8 mouse cellular contexts compared by ENCODE assay signal in genomic region chr9:59692145-59692544, GRCm38 (mm10). TPM values are rescaled to one million over a fixed set of nuclear protein-coding genes. Genes with fewer than 3 reads are reported as not detected.
A peak's percentile ranks its signal among the peaks of the same experiment; 100 is the strongest.
DNase-seq lines count a peak whose midpoint lies in the region; ATAC-seq and TF ChIP-seq lines count a peak whose summit lies in the region.

No protein-coding gene starts in this region.

- peak; percentile 97 for DNase-seq in 3T3-L1 (ENCODE audit: low read depth, low spot score)
- no peak for DNase-seq in embryonic facial prominence, embryonic 11.5 days (ENCODE audit: low spot score)
- no peak for DNase-seq in hindbrain, embryonic 11.5 days (ENCODE audit: low spot score)
- no peak for DNase-seq in limb, embryonic 11.5 days (ENCODE audit: low spot score)
- no peak for DNase-seq in spleen, postnatal 10 days (ENCODE audit: low spot score in 2 of 2)

- H3K36me3 ChIP-seq in ES-Bruce4 (ENCODE audit: control insufficient read depth, insufficient read depth, low read length, poor library complexity, severe bottlenecking): no peaks in the 10 kb centered on the region
- no peaks in the 10 kb centered on the region for H3K36me3 ChIP-seq in embryonic facial prominence, embryonic 11.5 days (replicated peaks; ENCODE audit: control insufficient read depth, insufficient read depth, low read depth, low read length)
- no peaks in the 10 kb centered on the region for H3K36me3 ChIP-seq in hindbrain, embryonic 11.5 days (ENCODE audit: control insufficient read depth, insufficient read depth, low read length)
- H3K36me3 ChIP-seq in limb, embryonic 11.5 days (ENCODE audit: control insufficient read depth, insufficient read depth, low read length): no peaks in the 10 kb centered on the region
- H3K36me3 ChIP-seq in midbrain, embryonic 15.5 days (replicated peaks): no peaks in the 10 kb centered on the region

- peak overlapping the region; percentile 57; the same call in 1 of the 2 replicates for H3K9ac ChIP-seq in ES-Bruce4 (ENCODE audit: low read depth, poor library complexity, severe bottlenecking)
- no peak overlapping the region for H3K9ac ChIP-seq in embryonic facial prominence, embryonic 11.5 days (replicated peaks; ENCODE audit: low read length)
- H3K9ac ChIP-seq in hindbrain, embryonic 11.5 days (ENCODE audit: low read depth, low read length): no peak overlapping the region
- no peak overlapping the region for H3K9ac ChIP-seq in limb, embryonic 11.5 days (ENCODE audit: low read length)
- 0 out of 2 replicates have a peak overlapping the region, but pooled peaks have one; percentile 22 for H3K9ac ChIP-seq in midbrain, embryonic 15.5 days

- H3K27me3 ChIP-seq in ES-Bruce4 (ENCODE audit: control insufficient read depth, insufficient read depth, low read length, poor library complexity, severe bottlenecking): no peaks in the 10 kb centered on the region
- H3K27me3 ChIP-seq in embryonic facial prominence, embryonic 11.5 days (ENCODE audit: control insufficient read depth, insufficient read depth, low read length): 0 out of 2 replicates have a peak, but pooled peaks cover 2% of the 10 kb centered on the region
- H3K27me3 ChIP-seq in hindbrain, embryonic 11.5 days (ENCODE audit: control insufficient read depth, insufficient read depth, low read length): no peaks in the 10 kb centered on the region
- H3K27me3 ChIP-seq in limb, embryonic 11.5 days (ENCODE audit: control insufficient read depth, insufficient read depth, low read length): no peaks in the 10 kb centered on the region
- no peaks in the 10 kb centered on the region for H3K27me3 ChIP-seq in midbrain, embryonic 15.5 days (replicated peaks)

- H3K4me2 ChIP-seq in embryonic facial prominence, embryonic 11.5 days (ENCODE audit: low read depth, low read length): peak overlapping the region; percentile 50; the same call in 1 of the 2 replicates
- H3K4me2 ChIP-seq in hindbrain, embryonic 11.5 days (replicated peaks; ENCODE audit: low read depth, low read length): peak overlapping the region; percentile 39
- peak overlapping the region; percentile 44; the same call in 1 of the 2 replicates for H3K4me2 ChIP-seq in limb, embryonic 11.5 days (ENCODE audit: low read depth, severe bottlenecking)
- peak overlapping the region; percentile 54 for H3K4me2 ChIP-seq in midbrain, embryonic 15.5 days

- TF ChIP-seq POLR2A in ES-Bruce4 (IDR thresholded peaks at IDR 0.05; ENCODE audit: insufficient read depth, low read length): no peak

- peak overlapping the region; percentile 38 for H3K4me3 ChIP-seq in ES-Bruce4 (ENCODE audit: low read depth, low read length)
- no peak overlapping the region for H3K4me3 ChIP-seq in embryonic facial prominence, embryonic 11.5 days (ENCODE audit: low read depth, low read length)
- H3K4me3 ChIP-seq in hindbrain, embryonic 11.5 days (ENCODE audit: low read depth, low read length): peak overlapping the region; percentile 10; the same call in 1 of the 2 replicates
- 0 out of 2 replicates have a peak overlapping the region, but pooled peaks have one; percentile 2 for H3K4me3 ChIP-seq in limb, embryonic 11.5 days (ENCODE audit: low read depth, low read length)
- H3K4me3 ChIP-seq in midbrain, embryonic 15.5 days: peak overlapping the region; percentile 32

- no peak for TF ChIP-seq EP300 in ES-Bruce4 (IDR thresholded peaks at IDR 0.05; ENCODE audit: insufficient read depth, low read depth, low read length)

- ATAC-seq in embryonic facial prominence, embryonic 11.5 days (replicated peaks; ENCODE audit: insufficient number of reproducible peaks, low FRiP score, low TSS enrichment, low read depth): no peak
- ATAC-seq in hindbrain, embryonic 11.5 days (ENCODE audit: low FRiP score): no peak
- no peak for ATAC-seq in limb, embryonic 11.5 days (ENCODE audit: insufficient number of reproducible peaks, low FRiP score, low TSS enrichment, low read depth)
- ATAC-seq in midbrain, embryonic 15.5 days (replicated peaks): peak; percentile 83
- ATAC-seq in activated CD4-positive, CD25-positive, alpha-beta regulatory T cell, adult 4 months: no peak

- TF ChIP-seq CTCF in ES-Bruce4 (IDR thresholded peaks at IDR 0.05; ENCODE audit: low read depth, low read length): no peak

- H3K27ac ChIP-seq in ES-Bruce4 (ENCODE audit: insufficient read depth, low read length): no peak overlapping the region
- H3K27ac ChIP-seq in embryonic facial prominence, embryonic 11.5 days (replicated peaks; ENCODE audit: low read depth, low read length): no peak overlapping the region
- H3K27ac ChIP-seq in hindbrain, embryonic 11.5 days (ENCODE audit: low read depth, low read length): no peak overlapping the region
- no peak overlapping the region for H3K27ac ChIP-seq in limb, embryonic 11.5 days (replicated peaks; ENCODE audit: low read depth, low read length)
- peak overlapping the region; percentile 19; the same call in 1 of the 2 replicates for H3K27ac ChIP-seq in midbrain, embryonic 15.5 days

- 28% methylated on average over 9 of the region's 9 CpGs for WGBS in embryonic facial prominence, embryonic 11.5 days
- WGBS in hindbrain, embryonic 11.5 days: 39% methylated on average over 9 of the region's 9 CpGs
- 27% methylated on average over 9 of the region's 9 CpGs for WGBS in limb, embryonic 11.5 days
- 31% methylated on average over 9 of the region's 9 CpGs for WGBS in midbrain, embryonic 15.5 days

- H3K9me3 ChIP-seq in ES-Bruce4 (replicated peaks; ENCODE audit: control insufficient read depth, insufficient read depth, low read length, poor library complexity, severe bottlenecking): no peaks in the 10 kb centered on the region
- no peaks in the 10 kb centered on the region for H3K9me3 ChIP-seq in embryonic facial prominence, embryonic 11.5 days (replicated peaks; ENCODE audit: control insufficient read depth, low read length)
- no peaks in the 10 kb centered on the region for H3K9me3 ChIP-seq in hindbrain, embryonic 11.5 days (ENCODE audit: control insufficient read depth, low read length)
- no peaks in the 10 kb centered on the region for H3K9me3 ChIP-seq in limb, embryonic 11.5 days (ENCODE audit: control insufficient read depth, low read length)
- H3K9me3 ChIP-seq in midbrain, embryonic 15.5 days: no peaks in the 10 kb centered on the region

- H3K4me1 ChIP-seq in ES-Bruce4 (ENCODE audit: control insufficient read depth, insufficient read depth, low read length): peaks cover 11% of the 10 kb centered on the region
- H3K4me1 ChIP-seq in embryonic facial prominence, embryonic 11.5 days (ENCODE audit: control insufficient read depth, insufficient read depth, low read length): no peaks in the 10 kb centered on the region
- no peaks in the 10 kb centered on the region for H3K4me1 ChIP-seq in hindbrain, embryonic 11.5 days (replicated peaks; ENCODE audit: control insufficient read depth, insufficient read depth, low read length)
- peaks cover 15% of the 10 kb centered on the region for H3K4me1 ChIP-seq in limb, embryonic 11.5 days (ENCODE audit: control insufficient read depth, insufficient read depth, low read length)
- peaks cover 9% of the 10 kb centered on the region for H3K4me1 ChIP-seq in midbrain, embryonic 15.5 days

RNA-seq across cellular contexts. Expression of gene Gramd2, which starts 12.2 kb away (rescaled TPM):
- 4.5 and 5.2 TPM in 2 replicates for polyA plus RNA-seq in ES-Bruce4 (2011; ENCODE audit: insufficient read depth, insufficient read length, low read depth, missing spikeins)
- 0.31 and 1.0 TPM in 2 replicates for polyA plus RNA-seq in embryonic facial prominence, embryonic 11.5 days (2014; fragmentation: Nextera tagmentation; extraction: Ambion mirVana)
- 0.07 and 0.43 TPM in 2 replicates for polyA plus RNA-seq in hindbrain, embryonic 11.5 days (2014; fragmentation: Nextera tagmentation; extraction: Ambion mirVana)
- polyA plus RNA-seq in limb, embryonic 11.5 days (2014; fragmentation: Nextera tagmentation; extraction: Ambion mirVana): 0.20 and 0.27 TPM in 2 replicates
- polyA plus RNA-seq in midbrain, embryonic 15.5 days (2015; fragmentation: Nextera tagmentation; extraction: Ambion mirVana): 4.4 and 4.6 TPM in 2 replicates
- not detected for polyA plus RNA-seq in activated CD4-positive, CD25-positive, alpha-beta regulatory T cell, adult 4 months (2017; shearing (Covaris generic))

RNA-seq across cellular contexts. Expression of gene Pkm, which starts 36.0 kb away (rescaled TPM):
- polyA plus RNA-seq in ES-Bruce4 (2011; ENCODE audit: insufficient read depth, insufficient read length, low read depth, missing spikeins): 2,048 and 2,433 TPM in 2 replicates
- 1,805 and 1,941 TPM in 2 replicates for polyA plus RNA-seq in embryonic facial prominence, embryonic 11.5 days (2014; fragmentation: Nextera tagmentation; extraction: Ambion mirVana)
- polyA plus RNA-seq in hindbrain, embryonic 11.5 days (2014; fragmentation: Nextera tagmentation; extraction: Ambion mirVana): 1,589 and 1,915 TPM in 2 replicates
- 1,975 and 1,999 TPM in 2 replicates for polyA plus RNA-seq in limb, embryonic 11.5 days (2014; fragmentation: Nextera tagmentation; extraction: Ambion mirVana)
- polyA plus RNA-seq in midbrain, embryonic 15.5 days (2015; fragmentation: Nextera tagmentation; extraction: Ambion mirVana): 1,075 and 1,145 TPM in 2 replicates
- 100 to 1,000 TPM; 694 to 839 TPM for polyA plus RNA-seq in activated CD4-positive, CD25-positive, alpha-beta regulatory T cell, adult 4 months (2017; shearing (Covaris generic))

RNA-seq across cellular contexts. Expression of gene Senp8, which starts 58.4 kb away (rescaled TPM):
- 16.3 and 21.2 TPM in 2 replicates for polyA plus RNA-seq in ES-Bruce4 (2011; ENCODE audit: insufficient read depth, insufficient read length, low read depth, missing spikeins)
- polyA plus RNA-seq in embryonic facial prominence, embryonic 11.5 days (2014; fragmentation: Nextera tagmentation; extraction: Ambion mirVana): 18.8 and 22.1 TPM in 2 replicates
- polyA plus RNA-seq in hindbrain, embryonic 11.5 days (2014; fragmentation: Nextera tagmentation; extraction: Ambion mirVana): 22.8 and 24.1 TPM in 2 replicates
- 20.0 and 20.1 TPM in 2 replicates for polyA plus RNA-seq in limb, embryonic 11.5 days (2014; fragmentation: Nextera tagmentation; extraction: Ambion mirVana)
- 11.1 and 14.0 TPM in 2 replicates for polyA plus RNA-seq in midbrain, embryonic 15.5 days (2015; fragmentation: Nextera tagmentation; extraction: Ambion mirVana)
- polyA plus RNA-seq in activated CD4-positive, CD25-positive, alpha-beta regulatory T cell, adult 4 months (2017; shearing (Covaris generic)): 1 to 10 TPM; 5.0 to 5.4 TPM

RNA-seq across cellular contexts. Expression of gene Myo9a, which starts 58.6 kb away (rescaled TPM):
- 17.6 and 24.5 TPM in 2 replicates for polyA plus RNA-seq in ES-Bruce4 (2011; ENCODE audit: insufficient read depth, insufficient read length, low read depth, missing spikeins)
- 13.3 and 15.7 TPM in 2 replicates for polyA plus RNA-seq in embryonic facial prominence, embryonic 11.5 days (2014; fragmentation: Nextera tagmentation; extraction: Ambion mirVana)
- 22.2 and 25.3 TPM in 2 replicates for polyA plus RNA-seq in hindbrain, embryonic 11.5 days (2014; fragmentation: Nextera tagmentation; extraction: Ambion mirVana)
- 14.1 and 17.7 TPM in 2 replicates for polyA plus RNA-seq in limb, embryonic 11.5 days (2014; fragmentation: Nextera tagmentation; extraction: Ambion mirVana)
- polyA plus RNA-seq in midbrain, embryonic 15.5 days (2015; fragmentation: Nextera tagmentation; extraction: Ambion mirVana): 28.1 and 28.2 TPM in 2 replicates
- 10 to 100 TPM; 31.8 to 42.8 TPM for polyA plus RNA-seq in activated CD4-positive, CD25-positive, alpha-beta regulatory T cell, adult 4 months (2017; shearing (Covaris generic))

Comparison
In these comparisons a context has a peak if more than half of its experiments do, and no peak if none do; other contexts are left out.
1. H3K9ac ChIP-seq: peak in ES-Bruce4 (single experiment) and midbrain, embryonic 15.5 days (single experiment); none in embryonic facial prominence, embryonic 11.5 days (single experiment), hindbrain, embryonic 11.5 days (single experiment) and limb, embryonic 11.5 days (single experiment).
2. Peak in every context shown above with its lines, with median percentiles within 50 percentile points of each other: H3K4me2 ChIP-seq.